Mouse (Mus musculus): ENCODE results near the gene Stx11. TPM values are rescaled to one million over a fixed set of nuclear protein-coding genes. Genes with fewer than 3 reads are reported as not detected.

Stx11 gene
- total and polyA plus RNA-seq, 2 experiments from 2014 or later, result 0.91 to 1.3 TPM

DNA sequence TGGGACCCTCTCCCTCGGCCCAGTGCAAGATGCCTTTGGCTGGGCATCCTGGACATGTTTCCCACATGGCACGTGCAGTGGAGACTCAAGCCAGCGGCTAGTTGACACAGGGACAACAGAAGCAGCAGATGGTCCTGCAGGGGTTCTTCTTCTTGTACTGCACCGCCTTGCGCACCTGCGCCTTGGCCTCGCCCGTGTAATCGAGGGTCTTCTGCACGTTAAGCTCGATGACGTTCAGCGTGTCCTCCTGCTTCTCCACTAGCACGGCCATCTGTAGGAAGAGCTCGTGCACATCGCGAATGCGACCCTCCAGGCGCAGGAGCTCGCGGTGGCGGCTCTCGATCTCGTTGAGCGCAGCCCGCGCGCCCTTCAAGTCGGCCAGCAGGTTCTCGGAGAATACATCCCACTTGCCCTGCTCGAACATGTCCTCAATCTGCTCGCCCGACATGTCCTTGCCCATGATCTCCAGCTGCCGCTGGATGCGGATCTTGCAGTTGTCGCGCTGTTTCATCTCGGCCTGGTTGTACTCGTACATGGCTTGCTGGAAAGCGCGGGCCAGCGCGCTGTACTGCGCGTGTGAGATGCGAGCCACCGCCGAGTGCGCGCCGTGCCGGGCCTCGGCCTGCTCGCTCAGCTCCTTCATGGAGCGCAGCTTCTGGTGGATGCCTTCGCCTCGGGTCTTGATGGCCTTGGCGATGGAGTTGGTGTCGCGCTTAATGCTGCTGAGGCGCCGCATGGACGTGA, 22.9 kb downstream of the Stx11 start:
- ATAC-seq, result peak; percentile 95

DNA sequence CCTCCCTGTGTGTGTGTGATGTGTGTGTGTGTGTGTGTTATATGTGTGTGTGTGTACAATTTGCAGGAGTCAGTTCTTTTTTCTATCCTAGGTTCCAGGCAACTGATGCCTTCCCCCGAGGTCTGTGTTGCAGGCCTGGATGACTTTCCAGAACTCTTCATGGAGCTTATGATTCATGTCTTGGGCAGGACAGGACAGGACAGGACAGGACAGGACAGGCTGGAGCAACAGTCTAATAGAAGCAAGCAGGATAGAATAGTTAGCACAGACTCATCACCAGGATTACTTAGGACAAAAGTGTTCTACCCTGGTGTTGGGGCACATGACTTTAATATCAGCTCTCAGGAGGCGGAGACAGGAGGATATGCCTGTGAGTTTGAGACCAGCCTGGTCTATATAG, 25.3 kb downstream of the Stx11 start:
- no peaks in the 10 kb centered on the region for H3K4me1 ChIP-seq (ENCODE audit: insufficient read depth, low read length)
- H3K27me3 ChIP-seq (ENCODE audit: insufficient read depth, low read length), result no peaks in the 10 kb centered on the region
- H3K4me2 ChIP-seq (ENCODE audit: low read depth, low read length), result no peak overlapping the region
- H3K9me3 ChIP-seq (ENCODE audit: low read length), result no peaks in the 10 kb centered on the region
- no peak for TF ChIP-seq CTCF (IDR thresholded peaks at IDR 0.05; ENCODE audit: low read depth)
- no peak overlapping the region for H3K4me3 ChIP-seq (ENCODE audit: low read length)
- H3K27ac ChIP-seq, result no peak overlapping the region
- H3K36me3 ChIP-seq (ENCODE audit: insufficient read depth, low read length), result no peaks in the 10 kb centered on the region
- ATAC-seq, result no peak
- DNase-seq (ENCODE audit: low spot score), result no peak
- no peak overlapping the region for H3K9ac ChIP-seq (replicated peaks; ENCODE audit: low read length)
- 92% methylated on average over 2 of the region's 2 CpGs for WGBS

More for the DNA sequence above, 22.9 kb downstream of the Stx11 start:
- Histone ChIP-seq H3K4me2 (ENCODE audit: low read depth, low read length) (peak overlapping the region; percentile 55), H3K4me1 (ENCODE audit: insufficient read depth, low read length) (no peaks in the 10 kb centered on the region), H3K27ac (peak overlapping the region; percentile 54), H3K36me3 (ENCODE audit: insufficient read depth, low read length) (no peaks in the 10 kb centered on the region), H3K9ac (replicated peaks; ENCODE audit: low read length) (peak overlapping the region; percentile 50), H3K27me3 (ENCODE audit: insufficient read depth, low read length) (no peaks in the 10 kb centered on the region), H3K4me3 (ENCODE audit: low read length) (peak overlapping the region; percentile 33), H3K9me3 (ENCODE audit: low read length) (no peaks in the 10 kb centered on the region)
- DNase-seq (ENCODE audit: low spot score), result peak; percentile 74
- no peak for TF ChIP-seq CTCF (IDR thresholded peaks at IDR 0.05; ENCODE audit: low read depth)
- 8% methylated on average over 63 of the region's 63 CpGs for WGBS

DNA sequence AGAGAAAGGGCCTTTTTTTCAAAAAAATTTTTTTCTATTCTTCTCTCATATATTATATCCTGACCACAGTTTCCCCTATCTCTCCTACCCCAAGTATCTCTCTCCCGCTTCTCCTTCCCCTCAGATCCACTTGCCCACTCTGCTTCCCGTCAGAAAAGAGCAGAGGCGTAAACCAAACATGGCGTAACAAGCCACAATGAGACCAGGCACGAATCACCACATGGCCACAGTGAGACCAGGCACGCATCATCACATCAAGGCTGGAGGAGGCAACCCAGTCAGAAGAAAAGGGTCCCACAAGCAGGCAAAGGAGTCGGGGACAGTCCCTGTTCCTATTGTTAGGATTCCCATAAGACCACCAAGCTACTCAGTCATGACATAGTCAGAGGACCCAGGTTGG, 28.0 kb downstream of the Stx11 start:
- Histone ChIP-seq H3K9ac (replicated peaks; ENCODE audit: low read length) (no peak overlapping the region), H3K4me1 (ENCODE audit: insufficient read depth, low read length) (no peaks in the 10 kb centered on the region), H3K36me3 (ENCODE audit: insufficient read depth, low read length) (no peaks in the 10 kb centered on the region), H3K4me3 (ENCODE audit: low read length) (no peak overlapping the region), H3K9me3 (ENCODE audit: low read length) (no peaks in the 10 kb centered on the region), H3K27me3 (ENCODE audit: insufficient read depth, low read length) (no peaks in the 10 kb centered on the region), H3K4me2 (ENCODE audit: low read depth, low read length) (no peak overlapping the region), H3K27ac (no peak overlapping the region)
- ATAC-seq (no peak), DNase-seq (ENCODE audit: low spot score) (no peak)
- WGBS, result 87% methylated on average over 7 of the region's 7 CpGs
- no peak for TF ChIP-seq CTCF (IDR thresholded peaks at IDR 0.05; ENCODE audit: low read depth)

DNA sequence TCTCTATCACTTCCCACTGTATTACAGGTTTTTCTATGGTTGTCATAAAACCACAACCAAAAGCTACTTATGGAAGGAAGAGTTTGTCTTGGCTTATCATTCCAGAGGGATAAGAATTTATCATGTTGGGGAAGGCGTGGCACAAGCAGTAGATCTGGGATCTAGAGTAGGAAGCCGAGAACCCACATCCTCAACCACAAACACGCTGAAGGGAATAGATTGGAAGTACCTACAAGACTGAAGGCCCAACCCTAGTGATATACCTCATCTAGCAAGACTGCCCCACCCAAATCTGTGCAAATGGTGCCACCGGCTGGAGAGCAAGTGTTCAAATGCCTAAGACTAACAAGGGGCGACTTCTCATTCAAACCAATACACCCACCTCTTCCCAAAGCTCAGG, 28.5 kb downstream of the Stx11 start:
- Histone ChIP-seq H3K27ac (no peak overlapping the region), H3K9ac (replicated peaks; ENCODE audit: low read length) (no peak overlapping the region), H3K9me3 (ENCODE audit: low read length) (no peaks in the 10 kb centered on the region), H3K4me3 (ENCODE audit: low read length) (no peak overlapping the region), H3K27me3 (ENCODE audit: insufficient read depth, low read length) (no peaks in the 10 kb centered on the region), H3K4me2 (ENCODE audit: low read depth, low read length) (no peak overlapping the region), H3K4me1 (ENCODE audit: insufficient read depth, low read length) (no peaks in the 10 kb centered on the region), H3K36me3 (ENCODE audit: insufficient read depth, low read length) (no peaks in the 10 kb centered on the region)
- no peak for TF ChIP-seq CTCF (IDR thresholded peaks at IDR 0.05; ENCODE audit: low read depth)
- DNase-seq (ENCODE audit: low spot score) (no peak), ATAC-seq (no peak)
- WGBS, result 90% methylated on average over 5 of the region's 5 CpGs

DNA sequence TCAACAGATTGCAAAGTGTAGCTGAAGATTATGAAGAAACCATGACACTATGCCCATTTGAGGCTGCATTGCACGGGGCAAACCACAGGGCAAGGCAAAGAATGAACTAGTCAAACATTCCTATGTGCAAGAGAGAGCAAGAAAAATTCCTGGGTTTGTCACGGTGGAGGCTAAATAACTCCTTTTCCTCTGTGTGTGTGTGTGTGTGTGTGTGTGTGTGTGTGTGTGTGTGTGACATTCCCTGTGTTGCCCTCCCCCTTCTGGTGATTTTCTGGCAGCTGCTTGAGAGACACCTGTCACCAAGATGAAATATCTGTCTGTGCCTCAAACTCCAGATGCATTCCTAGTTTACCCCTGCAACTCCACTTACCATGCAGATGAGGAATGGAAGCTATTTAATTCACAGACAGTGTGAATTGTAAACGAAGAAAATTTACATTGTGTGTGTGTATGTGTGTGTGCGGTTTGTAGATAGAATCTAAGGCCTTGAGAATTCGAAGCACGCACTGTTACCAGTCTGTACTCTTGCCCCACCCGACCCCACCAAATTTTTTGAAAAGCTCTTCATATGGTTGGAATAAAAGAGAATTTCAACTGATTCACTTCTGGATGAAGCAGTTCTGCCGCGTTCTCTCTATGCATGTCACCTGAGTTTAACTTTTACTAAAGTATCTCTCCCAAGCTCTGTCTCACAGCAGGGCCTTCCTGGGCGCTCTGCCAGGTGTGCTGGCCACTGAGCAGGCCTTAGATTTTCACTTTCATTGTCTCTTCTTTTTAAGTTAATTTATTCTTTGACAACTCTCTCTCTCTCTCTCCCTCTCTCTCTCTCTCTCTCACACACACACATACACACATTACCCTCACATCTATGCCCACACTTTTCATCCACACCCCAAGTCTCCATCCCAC, 32.4 kb downstream of the Stx11 start:
- no peaks in the 10 kb centered on the region for H3K4me1 ChIP-seq (ENCODE audit: insufficient read depth, low read length)
- H3K9me3 ChIP-seq (ENCODE audit: low read length), result no peaks in the 10 kb centered on the region
- WGBS, result 50% methylated on average over 10 of the region's 10 CpGs
- H3K27me3 ChIP-seq (ENCODE audit: insufficient read depth, low read length), result no peaks in the 10 kb centered on the region
- no peak overlapping the region for H3K4me3 ChIP-seq (ENCODE audit: low read length)
- ATAC-seq (no peak), DNase-seq (ENCODE audit: low spot score) (no peak)
- no peak overlapping the region for H3K9ac ChIP-seq (replicated peaks; ENCODE audit: low read length)
- no peak overlapping the region for H3K4me2 ChIP-seq (ENCODE audit: low read depth, low read length)
- no peaks in the 10 kb centered on the region for H3K36me3 ChIP-seq (ENCODE audit: insufficient read depth, low read length)
- TF ChIP-seq CTCF (IDR thresholded peaks at IDR 0.05; ENCODE audit: low read depth), result no peak
- H3K27ac ChIP-seq, result no peak overlapping the region

DNA sequence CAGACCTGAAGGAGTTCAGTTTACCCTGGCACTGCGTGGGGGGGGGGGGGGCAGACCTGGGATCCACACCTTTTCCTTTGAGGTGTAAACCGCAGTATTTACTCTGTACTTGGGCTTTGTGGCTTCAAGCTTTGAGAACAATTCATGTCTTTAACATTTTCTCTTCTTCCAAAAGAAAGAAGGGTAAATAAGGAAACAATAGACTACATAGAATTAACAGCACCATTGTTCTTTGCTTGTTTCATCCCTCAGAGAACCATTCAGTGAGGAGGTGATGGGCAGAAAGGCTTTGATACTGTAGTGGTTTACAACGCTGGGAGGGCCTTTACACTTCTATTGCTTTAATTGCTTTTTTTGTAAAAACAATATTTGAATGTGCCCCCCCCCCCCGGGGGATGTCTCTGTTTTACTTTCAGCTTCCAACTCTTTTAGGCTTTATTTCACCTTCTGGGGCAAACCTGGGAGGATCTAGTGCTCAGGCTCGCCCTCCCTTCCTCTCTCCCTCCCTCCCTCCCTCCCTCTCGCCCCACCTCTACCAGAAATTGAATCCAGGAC, 33.7 kb downstream of the Stx11 start:
- no peak for TF ChIP-seq CTCF (IDR thresholded peaks at IDR 0.05; ENCODE audit: low read depth)
- Histone ChIP-seq H3K27me3 (ENCODE audit: insufficient read depth, low read length) (no peaks in the 10 kb centered on the region), H3K9me3 (ENCODE audit: low read length) (no peaks in the 10 kb centered on the region), H3K4me3 (ENCODE audit: low read length) (no peak overlapping the region), H3K9ac (replicated peaks; ENCODE audit: low read length) (no peak overlapping the region), H3K27ac (no peak overlapping the region), H3K36me3 (ENCODE audit: insufficient read depth, low read length) (no peaks in the 10 kb centered on the region), H3K4me1 (ENCODE audit: insufficient read depth, low read length) (no peaks in the 10 kb centered on the region), H3K4me2 (ENCODE audit: low read depth, low read length) (no peak overlapping the region)
- WGBS, result 34% methylated on average over 6 of the region's 6 CpGs
- DNase-seq (ENCODE audit: low spot score) (no peak), ATAC-seq (no peak)

Measured in hindbrain, postnatal 0 days (tissue).